Mouse (Mus musculus) limb, embryonic 11.5 days (tissue): ENCODE data around the gene Tbx3. TPM values are rescaled to one million over a fixed set of nuclear protein-coding genes. Genes with fewer than 3 reads are reported as not detected.

Experiments used
- ATAC-seq: fragments of 200-750 bp; cut with Nextera tagmentation; 2 replicates; pipeline ENCODE4 v1.8.0; 2017; ENCODE audit warnings: low read depth; ENCODE audit not compliant: insufficient number of reproducible peaks, low FRiP score, low TSS enrichment
- DNase-seq: peaks from one replicate; pipeline ENCODE4 v3.0.0-alpha.2; 2015; ENCODE audit warnings: low spot score
- H3K27ac ChIP-seq: fragments of 300-500 bp; sonication (generic); replicated peaks from 2 replicates; pipeline ENCODE4 v1.5.1; 2014; ENCODE audit warnings: low read depth, mild to moderate bottlenecking, low read length
- H3K27me3 ChIP-seq: fragments of 300-500 bp; sonication (generic); 2 replicates; pipeline ENCODE4 v1.6.1; 2014; ENCODE audit warnings: mild to moderate bottlenecking, low read length, mixed read lengths; ENCODE audit not compliant: control insufficient read depth, insufficient read depth
- H3K36me3 ChIP-seq: fragments of 300-500 bp; sonication (generic); 2 replicates; pipeline ENCODE4 v1.6.1; 2014; ENCODE audit warnings: mild to moderate bottlenecking, low read length, moderate library complexity, mixed read lengths; ENCODE audit not compliant: control insufficient read depth, insufficient read depth
- H3K4me1 ChIP-seq: fragments of 300-500 bp; sonication (generic); 2 replicates; pipeline ENCODE4 v1.6.1; 2014; ENCODE audit warnings: low read length, mixed read lengths; ENCODE audit not compliant: control insufficient read depth, insufficient read depth
- H3K4me2 ChIP-seq: fragments of 300-500 bp; sonication (generic); 2 replicates; pipeline ENCODE4 v1.6.1; 2014; ENCODE audit warnings: low read depth, mild to moderate bottlenecking, moderate library complexity; ENCODE audit not compliant: severe bottlenecking
- H3K4me3 ChIP-seq: fragments of 300-500 bp; sonication (generic); 2 replicates; pipeline ENCODE4 v1.5.1; 2014; ENCODE audit warnings: low read depth, low read length
- H3K9ac ChIP-seq: fragments of 300-500 bp; sonication (generic); 2 replicates; pipeline ENCODE4 v1.6.1; 2014; ENCODE audit warnings: mild to moderate bottlenecking, low read length
- H3K9me3 ChIP-seq: fragments of 300-500 bp; sonication (generic); 2 replicates; pipeline ENCODE4 v1.6.1; 2016; ENCODE audit warnings: low read length; ENCODE audit not compliant: control insufficient read depth
- WGBS: fragments of 180-500 bp; shearing (Covaris S2); extraction: QIAGEN DNeasy Blood & Tissue Kit; methylation state at CpG from one replicate; pipeline ENCODE4 v1.1.7; 2014; 5-methylcytosine and 5-hydroxymethylcytosine counted together
- polyA plus RNA-seq: library from polyadenylated mRNA; unstranded; fragments of >200 nt; fragmentation: Nextera tagmentation; extraction: Ambion mirVana; gene quantifications from 2 replicates; pipeline ENCODE4 v1.2.1, GENCODE M21; 2014

Gene Tbx3
- polyA plus RNA-seq, 1 experiment from 2014 or later: 42.6 TPM

DNA sequence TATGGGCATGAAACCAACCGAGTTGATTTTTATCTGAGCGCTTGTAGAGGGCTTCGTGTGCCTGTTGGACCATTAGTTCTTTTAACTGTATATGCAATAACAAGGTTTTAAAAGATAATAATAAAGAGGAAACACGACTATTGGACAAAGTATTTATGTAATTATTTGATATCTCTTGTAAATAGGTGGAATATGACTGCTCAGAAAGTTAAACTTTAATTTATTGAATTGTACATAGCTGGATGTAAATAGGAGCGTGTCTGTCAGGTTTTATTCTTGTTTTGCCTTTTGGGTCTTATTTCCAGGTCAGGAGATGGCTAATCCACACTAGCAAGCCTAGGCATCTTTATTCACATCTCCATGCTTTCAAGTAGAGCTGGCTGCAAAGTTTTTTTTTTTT lies 13.4 kb downstream of the Tbx3 start:
- Histone ChIP-seq H3K4me3 (no peak overlapping the region), H3K9ac (no peak overlapping the region), H3K4me2 (no peak overlapping the region), H3K27me3 (peaks cover 72% of the 10 kb centered on the region), H3K4me1 (peaks cover 33% of the 10 kb centered on the region), H3K36me3 (peaks cover 7% of the 10 kb centered on the region; the same call in 1 of the 2 replicates), H3K9me3 (no peaks in the 10 kb centered on the region), H3K27ac (no peak overlapping the region)
- no peak for ATAC-seq
- 34% methylated on average over 5 of the region's 5 CpGs for WGBS
- DNase-seq: no peak

DNA sequence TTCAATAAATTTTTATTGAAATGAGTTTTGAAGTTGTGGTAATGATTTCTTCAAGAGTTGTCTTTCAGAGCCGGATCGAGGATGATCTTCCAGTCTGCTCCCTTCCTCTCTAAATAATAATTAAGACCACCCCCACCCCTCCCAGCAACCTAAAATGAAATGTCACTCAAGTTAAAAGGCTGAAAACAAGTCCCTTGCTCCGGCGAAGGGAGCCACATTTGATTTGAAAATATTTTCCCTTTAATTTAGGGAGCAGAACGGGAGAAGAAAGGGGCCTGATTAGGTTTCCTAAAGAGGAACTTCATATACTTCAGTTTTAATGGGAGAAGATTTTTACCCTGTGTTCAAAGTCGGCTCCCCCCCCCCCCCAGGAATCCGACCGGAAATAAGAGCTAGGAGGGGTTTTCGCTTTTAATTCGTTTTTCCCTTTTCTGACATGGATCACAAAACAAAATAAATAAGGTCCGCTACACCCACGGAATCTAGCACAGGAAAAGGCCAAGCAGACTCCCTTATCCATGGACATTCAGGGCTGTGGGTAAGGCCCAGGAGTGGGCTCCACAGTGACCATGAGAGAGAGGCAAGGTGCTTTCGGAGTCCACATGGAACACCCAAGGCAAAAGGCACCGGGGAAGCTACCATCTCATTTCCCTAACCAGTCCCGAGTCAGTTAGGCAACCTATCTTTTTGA lies 14.4 kb downstream of the Tbx3 start:
- no peak overlapping the region for H3K9ac ChIP-seq
- no peak for ATAC-seq
- peak overlapping the region; percentile 38; the same call in 1 of the 2 replicates for H3K4me2 ChIP-seq
- 3% methylated on average over 15 of the region's 15 CpGs for WGBS
- H3K36me3 ChIP-seq: peaks cover 7% of the 10 kb centered on the region; the same call in 1 of the 2 replicates
- no peak overlapping the region for H3K4me3 ChIP-seq
- peaks cover 39% of the 10 kb centered on the region for H3K4me1 ChIP-seq
- H3K9me3 ChIP-seq: no peaks in the 10 kb centered on the region
- H3K27me3 ChIP-seq: peaks cover 79% of the 10 kb centered on the region
- H3K27ac ChIP-seq: peak overlapping the region; percentile 21; the same call in 1 of the 2 replicates
- peak; percentile 55 for DNase-seq

DNA sequence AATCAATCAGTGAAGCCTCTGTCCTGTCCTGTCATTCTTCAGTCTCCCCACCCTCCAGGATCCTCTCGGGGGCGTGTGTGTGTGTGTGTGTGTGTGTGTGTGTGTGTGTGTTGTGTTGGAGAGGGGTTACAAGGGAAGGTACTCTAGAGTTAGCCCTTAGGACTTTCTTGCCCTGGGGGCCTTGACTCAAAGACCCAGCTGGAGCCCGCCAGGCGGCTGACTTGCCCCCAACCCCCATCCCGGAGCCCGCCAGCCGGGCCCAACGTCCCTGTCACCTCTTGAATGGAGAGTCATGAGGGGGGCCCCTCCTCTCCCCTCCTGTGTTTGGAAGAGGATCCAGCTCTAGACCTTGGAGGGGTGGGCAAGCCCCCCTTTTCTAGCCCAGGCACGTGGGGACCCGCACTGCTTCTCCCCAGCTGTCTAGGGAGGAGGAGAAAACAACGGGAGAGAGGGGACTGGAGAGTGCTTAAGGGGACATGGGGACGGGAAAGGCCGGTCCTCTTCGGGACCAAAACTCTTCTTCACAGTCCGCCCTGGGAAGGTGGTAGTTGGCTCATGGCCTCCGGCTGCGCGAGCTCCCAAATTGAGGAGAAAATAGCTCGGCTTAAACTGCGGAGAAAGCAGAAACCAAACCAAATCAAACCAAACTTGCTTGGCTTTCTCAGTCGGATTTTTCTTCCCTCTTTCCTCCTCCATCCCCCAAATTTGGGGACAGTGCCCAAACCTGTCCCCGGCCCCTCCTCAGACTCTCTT lies 15.2 kb downstream of the Tbx3 start:
- no peak for ATAC-seq
- Histone ChIP-seq H3K27ac (no peak overlapping the region; the same call in none of the 2 replicates), H3K4me2 (peak overlapping the region; percentile 38), H3K9me3 (no peaks in the 10 kb centered on the region), H3K36me3 (peaks cover 5% of the 10 kb centered on the region; the same call in 1 of the 2 replicates), H3K4me1 (peaks cover 35% of the 10 kb centered on the region), H3K27me3 (peaks cover 75% of the 10 kb centered on the region), H3K4me3 (peak overlapping the region; percentile 16), H3K9ac (no peak overlapping the region; the same call in 1 of the 2 replicates)
- peak; percentile 71 for DNase-seq
- 1% methylated on average over 22 of the region's 22 CpGs for WGBS

DNA sequence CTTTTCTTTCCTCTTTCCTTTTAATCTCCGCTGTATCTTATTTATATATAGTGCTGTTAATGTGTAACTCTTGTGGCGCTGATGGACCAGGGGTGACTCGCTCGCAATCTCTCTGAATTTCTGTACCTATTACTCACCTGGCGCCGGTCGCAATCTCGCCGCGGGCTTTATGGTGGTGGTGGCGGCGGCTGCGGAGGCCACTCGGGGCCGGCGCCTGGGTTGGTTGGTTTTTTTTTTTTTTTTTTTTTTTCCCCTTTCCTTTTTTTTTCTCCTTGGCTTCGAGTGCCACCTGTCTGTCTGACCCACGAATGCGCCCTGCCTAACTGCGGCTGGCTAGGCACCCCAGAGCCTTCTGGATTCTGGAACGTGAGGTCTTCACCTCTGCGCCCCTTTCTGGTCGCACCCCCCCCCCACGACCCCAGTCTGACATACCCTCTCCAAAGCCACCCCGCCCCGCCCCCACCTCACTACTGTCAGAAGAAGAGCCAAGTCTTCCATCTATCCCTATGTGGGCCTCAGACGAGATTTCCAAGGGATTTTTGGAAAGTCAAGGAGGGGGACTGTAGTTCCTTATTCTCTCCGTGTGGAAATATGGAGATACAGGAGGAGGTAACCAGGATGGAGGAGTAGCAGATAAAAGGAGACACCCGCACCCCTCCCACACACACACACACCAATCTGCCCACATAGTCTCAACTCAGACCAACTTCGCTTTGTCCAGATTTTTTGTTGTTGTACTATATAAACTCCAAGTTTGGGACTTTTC lies 15.9 kb downstream of the Tbx3 start:
- no peak for ATAC-seq
- Histone ChIP-seq H3K27ac (peak overlapping the region; percentile 64), H3K9ac (no peak overlapping the region), H3K4me2 (peak overlapping the region; percentile 38), H3K4me1 (peaks cover 33% of the 10 kb centered on the region), H3K9me3 (no peaks in the 10 kb centered on the region), H3K4me3 (peak overlapping the region; percentile 16), H3K27me3 (peaks cover 67% of the 10 kb centered on the region), H3K36me3 (peaks cover 2% of the 10 kb centered on the region; the same call in 1 of the 2 replicates)
- under 1% methylated on average over 30 of the region's 30 CpGs for WGBS
- peak; percentile 67 for DNase-seq

DNA sequence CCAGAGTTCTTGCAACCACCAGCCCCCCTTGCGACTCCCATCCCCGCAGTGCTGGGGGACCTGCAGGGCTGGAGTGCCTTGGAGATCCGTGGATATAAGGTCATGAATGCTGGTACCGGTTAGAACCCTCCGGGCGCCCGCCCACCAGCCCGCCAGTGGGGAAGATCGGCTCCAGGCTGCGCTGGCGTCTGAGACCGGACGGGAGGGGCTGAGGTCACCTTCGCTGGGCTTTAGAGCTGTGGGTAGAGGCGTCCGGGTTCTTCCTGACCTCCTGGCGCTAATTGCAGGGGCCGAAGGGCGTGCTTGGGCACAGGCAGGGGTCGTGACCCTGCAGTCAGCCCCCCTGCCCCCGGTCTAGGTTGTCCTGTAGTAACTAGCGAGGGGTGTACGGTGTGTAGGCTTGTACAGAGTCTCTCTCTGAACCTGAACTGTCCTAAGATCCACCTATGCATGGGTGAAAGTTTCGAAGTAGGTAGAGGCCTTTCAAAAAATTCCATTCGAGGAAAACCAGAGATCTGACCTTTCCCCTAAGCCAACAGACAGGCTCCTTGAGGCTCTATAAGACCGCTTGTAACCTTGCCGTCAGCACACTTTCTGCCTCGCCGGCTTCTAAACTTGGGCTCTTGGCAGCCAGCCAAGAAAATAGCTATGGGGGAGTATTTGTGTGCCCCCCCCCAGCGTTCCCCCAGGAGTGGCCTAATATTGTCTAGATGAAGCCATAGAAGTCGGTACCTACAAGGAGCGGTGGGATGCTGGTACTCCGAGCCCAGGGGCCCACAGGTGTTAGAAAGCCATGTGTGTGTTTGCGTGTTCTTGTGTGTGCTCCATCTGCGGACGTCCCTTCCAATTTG lies 16.8 kb downstream of the Tbx3 start:
- Histone ChIP-seq H3K9ac (peak overlapping the region; percentile 45), H3K27me3 (peaks cover 62% of the 10 kb centered on the region), H3K4me1 (peaks cover 33% of the 10 kb centered on the region), H3K27ac (peak overlapping the region; percentile 64; the same call in 1 of the 2 replicates), H3K4me3 (no peak overlapping the region; the same call in 1 of the 2 replicates), H3K36me3 (peaks cover 2% of the 10 kb centered on the region; the same call in 1 of the 2 replicates), H3K4me2 (peak overlapping the region; percentile 38), H3K9me3 (no peaks in the 10 kb centered on the region)
- peak; percentile 64 for DNase-seq
- 0 out of 2 replicates have a peak, but pooled peaks have one; percentile 24 for ATAC-seq
- 2% methylated on average over 36 of the region's 36 CpGs for WGBS

- Histone ChIP-seq H3K9me3 (no peaks in the 10 kb centered on the region), H3K27me3 (peaks cover 56% of the 10 kb centered on the region), H3K4me2 (no peak overlapping the region), H3K27ac (no peak overlapping the region; the same call in 1 of the 2 replicates), H3K9ac (no peak overlapping the region), H3K36me3 (no peaks in the 10 kb centered on the region), H3K4me3 (no peak overlapping the region), H3K4me1 (peaks cover 28% of the 10 kb centered on the region)
- DNase-seq (peak; percentile 45), ATAC-seq (no peak)
- 8% methylated on average over 22 of the region's 22 CpGs for WGBS
Measured at GRCm38 (mm10) chr5:119687856-119688206, 17.4 kb downstream of the Tbx3 start.

DNA sequence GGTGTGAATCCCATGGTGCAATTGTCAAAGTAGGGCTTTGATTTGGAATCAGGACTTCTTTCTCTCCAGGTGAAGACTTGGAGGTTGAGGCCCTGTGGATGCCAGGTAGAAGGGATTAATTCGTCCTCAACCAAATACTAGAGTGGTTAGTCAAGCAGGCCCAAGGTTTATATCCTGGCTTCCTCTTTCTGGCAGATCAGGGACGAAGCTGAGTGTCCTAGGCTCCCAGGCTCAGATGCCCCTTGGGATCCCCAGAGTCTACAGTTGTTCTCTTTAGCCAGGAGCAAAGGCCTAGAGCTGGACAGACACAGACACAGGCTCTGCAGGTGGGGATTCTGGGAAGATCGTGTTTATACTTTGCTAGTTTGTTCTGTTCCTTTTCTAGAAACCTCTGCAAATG lies 17.8 kb downstream of the Tbx3 start:
- ATAC-seq: no peak
- Histone ChIP-seq H3K36me3 (no peaks in the 10 kb centered on the region), H3K9ac (no peak overlapping the region), H3K9me3 (no peaks in the 10 kb centered on the region), H3K4me1 (peaks cover 28% of the 10 kb centered on the region), H3K27ac (no peak overlapping the region), H3K27me3 (peaks cover 52% of the 10 kb centered on the region), H3K4me2 (no peak overlapping the region), H3K4me3 (no peak overlapping the region)
- DNase-seq: no peak
- WGBS: 20% methylated on average over 3 of the region's 3 CpGs
